ENCODE assay signal across 25 mouse cellular contexts in the genomic region with DNA sequence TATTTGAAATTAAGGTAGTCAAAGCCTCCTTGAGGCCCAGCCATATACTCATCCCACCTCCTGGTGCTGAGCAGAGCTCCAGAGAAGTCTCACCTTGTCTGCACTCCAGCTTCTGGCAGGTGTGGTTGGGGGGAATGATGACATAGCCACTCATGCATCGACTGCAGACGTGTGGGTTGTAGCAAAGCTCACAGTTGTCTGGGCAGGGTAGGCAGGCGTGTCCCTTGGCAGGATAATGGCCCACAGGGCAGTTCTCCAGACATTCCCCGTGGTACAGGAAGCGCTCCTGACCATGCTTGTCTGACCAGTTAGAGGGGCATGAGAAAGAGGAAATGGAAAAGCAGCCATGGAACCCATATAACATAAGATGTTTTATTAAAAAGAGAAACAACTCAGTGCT.
DNase-seq lines count a peak whose midpoint lies in the region; ATAC-seq and TF ChIP-seq lines count a peak whose summit lies in the region.
"Had no signal": no experiment of that assay in that cellular context is flagged by ENCODE, and none has a peak within 500 bp of the region (broad histone marks: within the 10 kb centered on the region; RNA-seq: fewer than 3 reads in every experiment).

No protein-coding gene starts in this region.

- H3K4me3 ChIP-seq in kidney, postnatal 0 days (replicated peaks; ENCODE audit: low read depth, low read length), result no peak overlapping the region
- H3K4me3 ChIP-seq in layer of hippocampus, adult 2 months, result no peak overlapping the region
- H3K4me3 ChIP-seq in limb, embryonic 10.5 days, result no peak overlapping the region
- H3K4me3 ChIP-seq: embryonic facial prominence, embryonic 10.5 days; embryonic facial prominence, embryonic 13.5 days; erythroblast, embryonic 14.5 days; forebrain, embryonic 12.5 days; forebrain, embryonic 15.5 days; heart, adult 2 months; hindbrain, embryonic 12.5 days; hindbrain, embryonic 15.5 days had no signal

- WGBS in kidney, postnatal 0 days, result 31% methylated on average over 5 of the region's 5 CpGs
- 78% methylated on average over 5 of the region's 5 CpGs for WGBS in limb, embryonic 10.5 days

- no peaks in the 10 kb centered on the region for H3K36me3 ChIP-seq in kidney, postnatal 0 days (ENCODE audit: insufficient read depth, low read length)
- no peaks in the 10 kb centered on the region for H3K36me3 ChIP-seq in limb, embryonic 10.5 days
- H3K36me3 ChIP-seq: embryonic facial prominence, embryonic 10.5 days; embryonic facial prominence, embryonic 13.5 days; forebrain, embryonic 12.5 days; forebrain, embryonic 15.5 days; hindbrain, embryonic 12.5 days; hindbrain, embryonic 15.5 days had no signal

- no peak overlapping the region for H3K9ac ChIP-seq in kidney, postnatal 0 days (ENCODE audit: low read depth, low read length)
- H3K9ac ChIP-seq: embryonic facial prominence, embryonic 13.5 days; forebrain, embryonic 12.5 days; forebrain, embryonic 15.5 days; hindbrain, embryonic 12.5 days; hindbrain, embryonic 15.5 days had no signal

- H3K4me1 ChIP-seq in kidney, postnatal 0 days (replicated peaks; ENCODE audit: insufficient read depth, low read length), result no peaks in the 10 kb centered on the region
- H3K4me1 ChIP-seq in limb, embryonic 10.5 days, result peaks cover 31% of the 10 kb centered on the region
- H3K4me1 ChIP-seq: forebrain, embryonic 12.5 days; forebrain, embryonic 15.5 days; hindbrain, embryonic 12.5 days; hindbrain, embryonic 15.5 days had no signal

- TF ChIP-seq CTCF in kidney, postnatal 0 days (IDR thresholded peaks at IDR 0.05; ENCODE audit: low read depth), result no peak
- no peak for TF ChIP-seq CTCF in layer of hippocampus, adult 2 months (conservative IDR thresholded peaks at IDR 0.05)

- no peak overlapping the region for H3K27ac ChIP-seq in kidney, postnatal 0 days
- peak overlapping the region; percentile 19; the same call in 1 of the 2 replicates for H3K27ac ChIP-seq in layer of hippocampus, adult 2 months
- peak overlapping the region; percentile 51; the same call in 1 of the 2 replicates for H3K27ac ChIP-seq in limb, embryonic 10.5 days
- H3K27ac ChIP-seq: embryonic facial prominence, embryonic 10.5 days; embryonic facial prominence, embryonic 13.5 days; forebrain, embryonic 12.5 days; forebrain, embryonic 15.5 days; heart, adult 2 months; hindbrain, embryonic 12.5 days; hindbrain, embryonic 15.5 days had no signal

- DNase-seq in heart, adult 11 months, result peak; percentile 79
- DNase-seq in heart, adult 9 months (ENCODE audit: low spot score in 2 of 2), result no peak
- DNase-seq in kidney, postnatal 0 days (ENCODE audit: low spot score), result no peak
- no peak for DNase-seq in kidney, adult 11 months
- DNase-seq in layer of hippocampus, adult 2 months (ENCODE audit: low spot score in 2 of 2), result no peak
- no peak for DNase-seq in layer of hippocampus, adult 11-12 months (ENCODE audit: low spot score)
- no peak for DNase-seq in limb, embryonic 10.5 days (ENCODE audit: low spot score)
- DNase-seq in right cerebral cortex, adult 18-20 months, result no peak
- DNase-seq: adrenal gland, adult 2 months; adrenal gland, postnatal 14 days; cerebellum, adult 11 months; cerebellum, adult 2 months; cerebellum, postnatal 36 days; embryo, embryonic 11 days; gastrocnemius, postnatal 25 days; heart, adult 2 months had no signal

- H3K9me3 ChIP-seq in kidney, postnatal 0 days (replicated peaks; ENCODE audit: low read length), result no peaks in the 10 kb centered on the region
- no peaks in the 10 kb centered on the region for H3K9me3 ChIP-seq in limb, embryonic 10.5 days (replicated peaks)
- H3K9me3 ChIP-seq: embryonic facial prominence, embryonic 10.5 days; embryonic facial prominence, embryonic 13.5 days; forebrain, embryonic 12.5 days; forebrain, embryonic 15.5 days; hindbrain, embryonic 12.5 days; hindbrain, embryonic 15.5 days had no signal

- no peaks in the 10 kb centered on the region for H3K27me3 ChIP-seq in kidney, postnatal 0 days (ENCODE audit: insufficient read depth, low read length)
- no peaks in the 10 kb centered on the region for H3K27me3 ChIP-seq in limb, embryonic 10.5 days (ENCODE audit: low read depth, poor library complexity, severe bottlenecking)
- H3K27me3 ChIP-seq: embryonic facial prominence, embryonic 13.5 days; forebrain, embryonic 12.5 days; forebrain, embryonic 15.5 days; hindbrain, embryonic 12.5 days; hindbrain, embryonic 15.5 days had no signal

- no peak overlapping the region for H3K4me2 ChIP-seq in kidney, postnatal 0 days (ENCODE audit: low read length)
- H3K4me2 ChIP-seq: embryonic facial prominence, embryonic 13.5 days; forebrain, embryonic 12.5 days; forebrain, embryonic 15.5 days; heart, embryonic 11.5 days; hindbrain, embryonic 12.5 days; hindbrain, embryonic 15.5 days had no signal

- 0 out of 2 replicates have a peak, but pooled peaks have one; percentile 43 for ATAC-seq in kidney, postnatal 0 days (replicated peaks; ENCODE audit: low FRiP score, low read depth)
- ATAC-seq: CD4-positive, CD25-positive, alpha-beta regulatory T cell, adult 4 months; forebrain, embryonic 15.5 days had no signal
